Mouse (Mus musculus): ENCODE measurements at regions not wholly inside any gene's neighbourhood (a gene's known extent, or its start where the extent isn't known, plus 50 kb on each side); places are given as distances from the start of the nearest gene placed in this dataset.

DNA sequence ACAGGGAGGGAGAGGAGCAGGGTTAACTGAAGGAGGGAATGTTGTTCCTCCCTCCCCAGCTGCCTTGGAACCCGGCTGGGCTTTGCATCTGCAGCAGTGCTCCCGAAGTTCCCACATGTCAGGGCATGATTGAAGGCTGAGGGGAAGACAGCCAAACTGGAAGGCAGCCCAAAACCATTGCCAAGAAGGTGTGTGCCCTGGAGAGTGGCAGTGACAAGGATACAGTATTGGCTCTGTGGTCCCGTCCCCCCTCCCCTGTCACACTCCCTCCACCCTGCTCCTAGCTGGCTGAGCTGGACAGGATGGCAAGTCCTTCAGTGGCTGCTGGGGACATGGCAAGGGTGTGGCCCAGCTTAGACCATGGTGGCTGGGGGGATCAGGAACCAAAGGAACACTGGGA is 79.1 kb downstream of the Cyp26b1 start:
- Histone ChIP-seq H3K27me3 (no peaks in the 10 kb centered on the region), H3K4me2 (replicated peaks) (no peak overlapping the region), H3K9ac (no peak overlapping the region), H3K9me3 (no peaks in the 10 kb centered on the region), H3K36me3 (no peaks in the 10 kb centered on the region), H3K4me1 (no peaks in the 10 kb centered on the region), H3K4me3 (no peak overlapping the region), H3K27ac (no peak overlapping the region)
- 60% methylated on average over 3 of the region's 3 CpGs for whole genome bisulfite sequencing
- ATAC-seq (ENCODE audit: insufficient number of reproducible peaks, insufficient read depth, low FRiP score, low TSS enrichment), result no peak

DNA sequence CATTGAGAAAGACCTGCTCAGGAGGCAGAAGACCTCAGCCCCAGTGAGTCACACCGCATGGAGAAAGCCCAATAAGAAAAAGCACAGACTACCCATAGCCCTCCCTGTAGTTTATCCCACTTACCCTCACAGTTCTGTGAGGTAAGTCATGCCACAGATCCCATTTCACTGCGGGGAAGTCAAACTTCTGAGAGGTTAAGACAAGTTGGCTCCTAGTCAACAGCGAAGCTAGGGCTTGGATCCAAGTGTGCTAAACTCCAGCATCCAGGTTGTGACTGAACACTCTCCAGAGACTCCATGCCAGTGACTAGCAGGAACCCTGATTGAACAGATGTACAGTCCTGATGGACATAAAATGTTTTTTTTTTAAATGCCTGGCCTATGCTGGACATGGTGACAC is 85.1 kb downstream of the Cyp26b1 start:
- Histone ChIP-seq H3K4me1 (no peaks in the 10 kb centered on the region; the same call in 1 of the 2 replicates), H3K4me2 (replicated peaks) (no peak overlapping the region), H3K27ac (no peak overlapping the region), H3K9ac (no peak overlapping the region), H3K9me3 (no peaks in the 10 kb centered on the region), H3K27me3 (no peaks in the 10 kb centered on the region), H3K36me3 (no peaks in the 10 kb centered on the region), H3K4me3 (no peak overlapping the region)
- WGBS, result 86% methylated on average over 3 of the region's 3 CpGs
- ATAC-seq (ENCODE audit: insufficient number of reproducible peaks, insufficient read depth, low FRiP score, low TSS enrichment), result no peak

DNA sequence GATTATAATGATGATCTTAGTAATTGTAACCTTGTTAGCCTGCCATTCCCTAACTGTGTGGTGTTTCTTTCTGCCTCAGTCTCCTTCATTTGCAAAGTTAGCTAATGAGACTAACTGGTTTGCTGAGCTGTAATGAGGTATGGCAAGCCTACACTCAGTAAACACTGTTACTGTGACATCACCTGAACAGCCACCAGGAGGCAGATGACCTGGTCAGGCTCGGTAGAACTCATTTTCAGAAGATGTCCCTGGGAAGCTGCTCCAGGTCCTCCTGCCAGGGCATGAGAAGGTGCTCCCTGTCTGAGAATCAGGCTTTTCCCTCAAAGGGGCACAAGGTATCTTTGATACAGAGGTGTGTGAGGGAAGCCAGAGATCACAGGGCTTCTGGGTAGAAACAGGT is 87.0 kb downstream of the Cyp26b1 start:
- Histone ChIP-seq H3K4me2 (replicated peaks) (no peak overlapping the region), H3K9ac (no peak overlapping the region), H3K9me3 (no peaks in the 10 kb centered on the region), H3K4me3 (no peak overlapping the region), H3K36me3 (no peaks in the 10 kb centered on the region), H3K27ac (no peak overlapping the region), H3K27me3 (no peaks in the 10 kb centered on the region), H3K4me1 (no peaks in the 10 kb centered on the region; the same call in 1 of the 2 replicates)
- WGBS, result 40% methylated on average over 1 of the region's 1 CpGs
- no peak for ATAC-seq (ENCODE audit: insufficient number of reproducible peaks, insufficient read depth, low FRiP score, low TSS enrichment)

DNA sequence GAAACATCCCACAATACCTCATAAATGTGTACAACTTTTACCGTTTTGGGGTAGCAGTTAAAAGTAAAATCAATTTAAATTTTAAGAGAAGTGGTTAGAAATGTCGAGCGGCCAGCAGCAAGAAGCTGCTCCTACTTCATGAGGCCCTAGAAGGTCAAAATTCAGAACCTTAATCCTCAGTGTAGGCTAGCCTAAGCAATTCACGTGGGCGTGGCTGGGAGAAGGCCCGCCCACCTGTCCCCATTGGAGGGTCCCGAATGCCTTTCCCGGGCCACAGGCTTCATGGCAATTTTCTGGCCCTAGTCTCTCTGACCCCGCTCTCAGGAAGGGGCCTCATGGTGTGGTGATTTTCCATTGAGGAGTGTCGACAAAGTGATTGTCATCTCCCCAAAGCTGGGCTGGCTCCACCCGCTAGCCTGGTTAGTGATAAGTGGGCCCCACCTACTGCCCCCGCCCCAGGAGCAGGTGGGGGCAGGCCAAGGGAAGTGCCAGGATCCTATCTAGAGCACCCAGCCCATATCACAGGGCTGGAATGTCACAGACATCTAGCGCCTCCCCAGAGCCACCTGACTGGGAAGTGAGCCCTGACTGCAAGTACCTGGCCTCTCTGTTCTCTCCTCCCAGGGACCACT is 93.3 kb downstream of the Cyp26b1 start:
- no peak overlapping the region for H3K4me3 ChIP-seq

DNA sequence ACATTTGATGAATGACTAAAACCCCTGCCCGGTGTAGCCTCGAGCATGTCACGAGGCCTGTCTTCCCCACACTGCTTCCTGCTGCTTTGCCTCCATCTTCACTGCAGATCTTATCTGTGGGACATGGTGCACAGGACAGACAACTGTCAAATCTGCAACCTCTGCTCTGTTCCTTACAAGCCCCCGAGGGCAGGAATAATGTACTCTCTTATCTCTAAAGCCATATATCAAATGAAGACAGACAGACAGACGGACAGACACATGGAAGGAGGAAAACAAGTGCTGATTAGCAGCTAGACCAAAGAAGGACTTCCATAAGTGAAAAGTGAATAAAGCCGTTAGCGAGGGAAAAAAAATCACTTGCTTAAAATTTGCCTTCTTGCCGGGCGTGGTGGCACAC is 95.6 kb downstream of the Cyp26b1 start:
- 82% methylated on average over 9 of the region's 9 CpGs for WGBS

More for the DNA sequence above, 93.3 kb downstream of the Cyp26b1 start:
- Histone ChIP-seq H3K9me3 (no peaks in the 10 kb centered on the region), H3K27ac (no peak overlapping the region), H3K36me3 (no peaks in the 10 kb centered on the region), H3K27me3 (no peaks in the 10 kb centered on the region), H3K4me1 (no peaks in the 10 kb centered on the region; the same call in 1 of the 2 replicates), H3K4me2 (replicated peaks) (no peak overlapping the region), H3K9ac (no peak overlapping the region)
- no peak for ATAC-seq (ENCODE audit: insufficient number of reproducible peaks, insufficient read depth, low FRiP score, low TSS enrichment)
- WGBS, result 33% methylated on average over 13 of the region's 13 CpGs

DNA sequence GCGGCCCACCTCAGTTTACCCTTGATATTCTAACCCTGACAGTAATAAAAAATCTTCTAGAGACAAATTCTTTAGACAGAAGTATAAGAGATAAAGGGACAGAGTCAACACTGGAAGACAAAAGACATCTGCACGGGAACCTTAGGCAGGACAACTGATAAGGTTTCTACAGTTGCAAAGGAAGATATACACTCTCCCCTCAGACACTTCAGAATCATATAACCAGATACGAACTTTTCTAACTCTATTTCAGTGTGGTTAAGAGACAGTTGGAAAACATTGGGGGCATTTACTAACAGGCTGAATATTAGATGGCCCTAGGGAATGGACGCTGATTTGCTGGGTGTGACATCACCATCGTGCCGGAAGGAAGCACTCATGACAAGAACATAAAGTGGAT is 100.0 kb downstream of the Cyp26b1 start:
- no peaks in the 10 kb centered on the region for H3K9me3 ChIP-seq
- no peak for ATAC-seq (ENCODE audit: insufficient number of reproducible peaks, insufficient read depth, low FRiP score, low TSS enrichment)
- WGBS, result 81% methylated on average over 6 of the region's 6 CpGs
- H3K27me3 ChIP-seq, result no peaks in the 10 kb centered on the region
- no peak overlapping the region for H3K27ac ChIP-seq
- H3K36me3 ChIP-seq, result no peaks in the 10 kb centered on the region
- H3K4me3 ChIP-seq, result no peak overlapping the region
- no peak overlapping the region for H3K9ac ChIP-seq
- no peak overlapping the region for H3K4me2 ChIP-seq (replicated peaks)
- no peaks in the 10 kb centered on the region; the same call in 1 of the 2 replicates for H3K4me1 ChIP-seq

More for the DNA sequence above, 95.6 kb downstream of the Cyp26b1 start:
- no peaks in the 10 kb centered on the region for H3K27me3 ChIP-seq
- no peak overlapping the region for H3K4me2 ChIP-seq (replicated peaks)
- no peak overlapping the region for H3K27ac ChIP-seq
- no peaks in the 10 kb centered on the region for H3K9me3 ChIP-seq
- no peak for ATAC-seq (ENCODE audit: insufficient number of reproducible peaks, insufficient read depth, low FRiP score, low TSS enrichment)
- H3K4me1 ChIP-seq, result no peaks in the 10 kb centered on the region
- no peak overlapping the region for H3K9ac ChIP-seq
- no peak overlapping the region for H3K4me3 ChIP-seq
- no peaks in the 10 kb centered on the region for H3K36me3 ChIP-seq

DNA sequence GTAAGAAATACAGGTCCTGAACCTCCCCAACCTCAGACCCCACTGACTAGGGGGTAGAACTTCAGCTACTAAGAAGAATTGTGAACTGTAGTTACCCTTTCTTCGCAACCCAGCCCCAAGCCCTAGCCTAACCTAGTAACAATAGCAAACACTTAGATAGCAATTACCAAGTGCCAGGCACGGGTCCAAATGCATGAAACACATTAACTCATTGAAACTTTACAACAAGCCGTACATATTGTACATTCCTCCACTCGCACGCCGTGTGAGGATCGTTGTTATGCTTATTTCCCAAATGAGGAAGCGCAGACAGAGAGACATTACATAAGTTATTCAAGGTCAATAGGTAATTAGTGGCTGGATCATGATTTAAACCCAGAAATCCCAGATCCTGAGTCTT is 100.5 kb downstream of the Cyp26b1 start:
- no peaks in the 10 kb centered on the region for H3K27me3 ChIP-seq
- 73% methylated on average over 8 of the region's 8 CpGs for WGBS
- H3K36me3 ChIP-seq, result no peaks in the 10 kb centered on the region
- H3K4me3 ChIP-seq, result no peak overlapping the region
- H3K4me2 ChIP-seq (replicated peaks), result no peak overlapping the region
- H3K9ac ChIP-seq, result no peak overlapping the region
- H3K9me3 ChIP-seq, result no peaks in the 10 kb centered on the region
- H3K27ac ChIP-seq, result no peak overlapping the region
- no peak for ATAC-seq (ENCODE audit: insufficient number of reproducible peaks, insufficient read depth, low FRiP score, low TSS enrichment)
- no peaks in the 10 kb centered on the region; the same call in 1 of the 2 replicates for H3K4me1 ChIP-seq

DNA sequence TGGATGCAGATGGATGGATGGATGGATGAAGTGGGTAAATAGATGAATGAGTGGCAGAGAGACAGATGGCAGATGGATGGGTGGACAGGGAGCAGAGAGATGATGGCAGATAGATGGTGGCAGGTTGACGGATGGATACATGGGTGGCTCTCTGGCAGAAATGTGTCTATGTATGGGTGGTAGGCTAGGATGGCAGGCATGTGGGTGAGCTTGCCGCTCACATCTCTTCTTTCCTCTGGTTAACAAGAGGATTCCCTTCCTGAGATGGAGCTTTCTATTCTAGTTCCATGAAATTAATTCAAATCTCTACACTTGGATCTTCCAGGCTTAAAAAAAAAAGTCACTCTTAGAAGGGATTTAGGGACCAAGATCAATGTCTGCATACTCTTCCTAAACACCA is 101.1 kb downstream of the Cyp26b1 start:
- H3K27me3 ChIP-seq, result no peaks in the 10 kb centered on the region
- H3K4me1 ChIP-seq, result no peaks in the 10 kb centered on the region; the same call in 1 of the 2 replicates
- no peak overlapping the region for H3K27ac ChIP-seq
- H3K4me2 ChIP-seq (replicated peaks), result no peak overlapping the region
- ATAC-seq (ENCODE audit: insufficient number of reproducible peaks, insufficient read depth, low FRiP score, low TSS enrichment), result no peak
- H3K9me3 ChIP-seq, result no peaks in the 10 kb centered on the region
- H3K4me3 ChIP-seq, result no peak overlapping the region
- no peak overlapping the region for H3K9ac ChIP-seq
- WGBS, result 92% methylated on average over 2 of the region's 2 CpGs
- H3K36me3 ChIP-seq, result no peaks in the 10 kb centered on the region

DNA sequence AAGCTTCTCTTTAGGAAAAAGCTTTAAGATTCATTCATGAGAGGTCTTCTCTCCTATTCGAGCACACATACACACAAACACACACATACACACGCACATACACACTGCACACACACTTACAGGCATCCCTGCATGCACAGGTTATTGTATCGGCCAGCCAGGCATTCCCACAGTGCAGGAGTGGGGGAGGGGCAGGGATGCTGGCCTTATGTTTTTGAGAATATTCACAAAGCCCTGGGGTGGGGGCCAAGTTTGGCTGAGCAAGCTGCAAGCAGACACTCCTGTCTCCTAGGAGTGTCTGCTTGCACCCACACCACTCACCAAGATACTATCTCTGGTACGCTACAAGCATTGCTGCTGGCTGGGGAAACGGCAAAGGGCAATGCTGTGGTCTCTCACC is 102.6 kb downstream of the Cyp26b1 start:
- Histone ChIP-seq H3K9me3 (no peaks in the 10 kb centered on the region), H3K4me3 (no peak overlapping the region), H3K36me3 (no peaks in the 10 kb centered on the region), H3K4me1 (no peaks in the 10 kb centered on the region; the same call in 1 of the 2 replicates), H3K27ac (no peak overlapping the region), H3K9ac (no peak overlapping the region), H3K4me2 (replicated peaks) (no peak overlapping the region), H3K27me3 (no peaks in the 10 kb centered on the region)
- no peak for ATAC-seq (ENCODE audit: insufficient number of reproducible peaks, insufficient read depth, low FRiP score, low TSS enrichment)
- WGBS, result 74% methylated on average over 5 of the region's 5 CpGs

DNA sequence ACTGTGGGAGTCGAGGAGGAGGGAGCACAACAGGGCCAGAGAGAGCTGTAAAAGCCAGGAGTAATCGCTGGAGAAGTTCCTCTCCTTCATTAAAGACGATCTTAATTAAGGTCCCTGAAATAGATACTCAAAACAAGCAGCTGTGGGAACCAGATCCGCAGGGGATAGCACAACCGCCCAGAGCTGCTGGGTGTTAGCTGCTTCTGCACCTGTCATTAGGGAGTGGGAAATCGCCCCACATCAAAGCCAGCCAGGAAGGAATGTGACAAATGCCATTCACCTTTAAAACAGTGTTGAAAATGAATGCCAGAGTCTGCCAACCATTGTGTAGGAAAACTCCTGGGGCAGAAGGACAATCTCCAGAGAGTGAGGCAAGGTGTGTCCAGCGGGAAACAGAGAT is 112.5 kb downstream of the Cyp26b1 start:
- no peak overlapping the region for H3K4me2 ChIP-seq (replicated peaks)

DNA sequence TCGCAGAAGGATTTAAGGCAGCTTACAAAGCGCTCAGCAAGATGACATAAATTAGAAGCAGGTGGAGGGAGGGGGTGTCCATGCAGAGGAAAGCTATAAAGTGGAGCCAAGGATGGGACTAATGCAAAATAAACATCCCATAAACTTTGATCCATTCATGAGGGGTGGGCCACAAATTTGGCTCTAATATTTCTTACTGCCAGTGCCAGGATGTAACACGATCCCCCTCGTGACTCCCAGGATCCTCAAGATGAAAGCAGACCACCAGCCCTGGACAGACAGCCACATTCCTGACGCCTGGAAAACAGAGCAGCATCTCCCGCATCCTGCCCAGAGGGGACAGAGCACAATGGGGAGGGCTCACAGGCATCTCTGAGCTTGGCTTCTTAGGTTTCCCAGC is 116.6 kb downstream of the Cyp26b1 start:
- Histone ChIP-seq H3K4me1 (peaks cover 16% of the 10 kb centered on the region), H3K27ac (peak overlapping the region; percentile 65), H3K27me3 (no peaks in the 10 kb centered on the region), H3K4me2 (replicated peaks) (no peak overlapping the region), H3K9ac (no peak overlapping the region), H3K36me3 (no peaks in the 10 kb centered on the region), H3K4me3 (no peak overlapping the region), H3K9me3 (no peaks in the 10 kb centered on the region)
- ATAC-seq (ENCODE audit: insufficient number of reproducible peaks, insufficient read depth, low FRiP score, low TSS enrichment), result peak; percentile 47; the same call in 1 of the 2 replicates
- WGBS, result 13% methylated on average over 6 of the region's 6 CpGs

More for the DNA sequence above, 112.5 kb downstream of the Cyp26b1 start:
- ATAC-seq (ENCODE audit: insufficient number of reproducible peaks, insufficient read depth, low FRiP score, low TSS enrichment), result no peak
- Histone ChIP-seq H3K36me3 (no peaks in the 10 kb centered on the region), H3K4me1 (peaks cover 15% of the 10 kb centered on the region), H3K27me3 (no peaks in the 10 kb centered on the region), H3K27ac (no peak overlapping the region), H3K9me3 (no peaks in the 10 kb centered on the region), H3K9ac (no peak overlapping the region), H3K4me3 (no peak overlapping the region)
- 35% methylated on average over 7 of the region's 7 CpGs for WGBS

DNA sequence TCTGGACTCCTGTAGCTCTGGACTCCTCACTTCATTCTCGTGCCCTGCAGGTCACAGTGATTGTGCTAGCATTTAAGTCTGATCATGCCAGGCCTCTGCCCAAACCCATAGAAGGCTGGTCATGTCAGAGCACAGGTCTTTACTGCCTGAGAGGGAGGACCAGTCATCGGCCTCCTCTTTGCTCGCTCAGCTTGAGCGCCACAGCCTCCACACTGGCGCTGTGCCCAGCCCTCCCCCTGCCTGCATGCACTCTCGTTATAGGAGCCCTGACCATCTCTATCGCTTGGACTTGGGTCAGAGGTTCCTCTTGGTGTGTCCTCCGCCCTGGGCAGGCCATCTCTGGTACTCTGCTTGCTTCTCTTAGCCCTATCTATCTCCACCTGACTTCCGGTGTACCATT is 117.2 kb downstream of the Cyp26b1 start:
- Histone ChIP-seq H3K27me3 (no peaks in the 10 kb centered on the region), H3K36me3 (no peaks in the 10 kb centered on the region), H3K4me1 (peaks cover 16% of the 10 kb centered on the region), H3K9ac (no peak overlapping the region), H3K4me3 (no peak overlapping the region), H3K9me3 (no peaks in the 10 kb centered on the region), H3K4me2 (replicated peaks) (peak overlapping the region; percentile 14; the same call in 1 of the 2 replicates), H3K27ac (peak overlapping the region; percentile 65)
- 0 out of 2 replicates have a peak, but pooled peaks have one; percentile 24 for ATAC-seq (ENCODE audit: insufficient number of reproducible peaks, insufficient read depth, low FRiP score, low TSS enrichment)
- 47% methylated on average over 9 of the region's 9 CpGs for WGBS

Measured in embryonic facial prominence, embryonic 12.5 days (tissue).